In the genomic region with DNA sequence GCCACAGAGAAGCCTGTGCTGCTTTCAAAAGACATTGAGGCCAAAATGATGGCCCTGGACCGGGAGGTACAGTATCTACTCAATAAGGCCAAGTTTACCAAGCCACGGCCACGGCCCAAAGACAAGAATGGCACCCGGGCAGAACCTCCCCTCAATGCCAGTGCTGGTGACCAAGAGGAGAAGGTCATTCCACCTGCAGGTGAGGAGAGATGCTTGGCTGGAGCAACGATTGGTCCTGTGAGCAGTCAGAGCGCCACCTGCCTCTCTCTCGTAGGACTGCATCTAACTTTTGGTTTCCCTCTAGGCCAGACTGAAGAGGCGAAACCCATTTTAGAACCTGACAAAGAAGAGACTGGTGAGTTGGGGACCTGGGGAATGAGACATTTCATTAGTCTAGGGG, we compare ENCODE assay signal across 8 mouse cellular contexts. TPM values are rescaled to one million over a fixed set of nuclear protein-coding genes. Genes with fewer than 3 reads are reported as not detected.
DNase-seq lines count a peak whose midpoint lies in the region; ATAC-seq and TF ChIP-seq lines count a peak whose summit lies in the region.

No protein-coding gene starts in this region.

- H3K27me3 ChIP-seq in forebrain, embryonic 11.5 days (ENCODE audit: control insufficient read depth, insufficient read depth, low read length), result no peaks in the 10 kb centered on the region
- no peaks in the 10 kb centered on the region for H3K27me3 ChIP-seq in forebrain, embryonic 15.5 days
- no peaks in the 10 kb centered on the region for H3K27me3 ChIP-seq in liver, embryonic 12.5 days (replicated peaks)
- no peaks in the 10 kb centered on the region for H3K27me3 ChIP-seq in midbrain, embryonic 14.5 days (ENCODE audit: control insufficient read depth, insufficient read depth, low read length)

- ATAC-seq in forebrain, embryonic 11.5 days (replicated peaks; ENCODE audit: low FRiP score), result no peak
- no peak for ATAC-seq in forebrain, embryonic 15.5 days (replicated peaks)
- no peak for ATAC-seq in liver, embryonic 12.5 days
- no peak for ATAC-seq in midbrain, embryonic 14.5 days (ENCODE audit: low FRiP score, low TSS enrichment)

- H3K9me3 ChIP-seq in forebrain, embryonic 11.5 days (ENCODE audit: control insufficient read depth, low read length), result no peaks in the 10 kb centered on the region
- H3K9me3 ChIP-seq in forebrain, embryonic 15.5 days, result no peaks in the 10 kb centered on the region
- H3K9me3 ChIP-seq in liver, embryonic 12.5 days (replicated peaks), result no peaks in the 10 kb centered on the region
- H3K9me3 ChIP-seq in midbrain, embryonic 14.5 days (ENCODE audit: control insufficient read depth, low read length), result no peaks in the 10 kb centered on the region

- no peak overlapping the region for H3K9ac ChIP-seq in forebrain, embryonic 11.5 days (ENCODE audit: low read length)
- no peak overlapping the region for H3K9ac ChIP-seq in forebrain, embryonic 15.5 days (replicated peaks)
- H3K9ac ChIP-seq in liver, embryonic 12.5 days, result no peak overlapping the region
- H3K9ac ChIP-seq in midbrain, embryonic 14.5 days (replicated peaks; ENCODE audit: low read length), result no peak overlapping the region

- H3K4me2 ChIP-seq in forebrain, embryonic 11.5 days (ENCODE audit: low read depth, low read length, severe bottlenecking), result no peak overlapping the region
- no peak overlapping the region for H3K4me2 ChIP-seq in forebrain, embryonic 15.5 days (replicated peaks)
- H3K4me2 ChIP-seq in liver, embryonic 12.5 days, result no peak overlapping the region
- no peak overlapping the region for H3K4me2 ChIP-seq in midbrain, embryonic 14.5 days (ENCODE audit: low read length)

- H3K4me1 ChIP-seq in forebrain, embryonic 11.5 days (replicated peaks; ENCODE audit: control insufficient read depth, insufficient read depth, low read length), result no peaks in the 10 kb centered on the region
- H3K4me1 ChIP-seq in forebrain, embryonic 15.5 days, result no peaks in the 10 kb centered on the region
- H3K4me1 ChIP-seq in liver, embryonic 12.5 days, result no peaks in the 10 kb centered on the region
- no peaks in the 10 kb centered on the region for H3K4me1 ChIP-seq in bone marrow, adult 2 months (ENCODE audit: control insufficient read depth, insufficient read depth, low read length)
- H3K4me1 ChIP-seq in midbrain, embryonic 14.5 days (ENCODE audit: control insufficient read depth, insufficient read depth, low read length), result no peaks in the 10 kb centered on the region

- no peak overlapping the region for H3K4me3 ChIP-seq in forebrain, embryonic 11.5 days (ENCODE audit: low read depth, low read length)
- no peak overlapping the region for H3K4me3 ChIP-seq in forebrain, embryonic 15.5 days
- no peak overlapping the region for H3K4me3 ChIP-seq in liver, embryonic 12.5 days
- no peak overlapping the region for H3K4me3 ChIP-seq in bone marrow, adult 2 months (replicated peaks; ENCODE audit: control insufficient read depth, low read depth, low read length)
- no peak overlapping the region for H3K4me3 ChIP-seq in midbrain, embryonic 14.5 days (replicated peaks; ENCODE audit: low read depth, low read length)

- peak; percentile 68 for DNase-seq in forebrain, embryonic 11.5 days (ENCODE audit: low spot score)
- DNase-seq in liver, result peak; percentile 61
- DNase-seq in kidney, adult 9 months, result peak; percentile 67
- DNase-seq in midbrain, embryonic 14.5 days, result peak; percentile 73
- DNase-seq in ovary, adult 18-20 months (ENCODE audit: low spot score), result no peak

- TF ChIP-seq CTCF in bone marrow, adult 2 months (IDR thresholded peaks at IDR 0.05; ENCODE audit: control insufficient read depth, insufficient read depth, low read length), result peak; percentile 89

- no peak for TF ChIP-seq POLR2A in bone marrow, adult 2 months (IDR thresholded peaks at IDR 0.05; ENCODE audit: borderline replicate concordance, control insufficient read depth, low read depth, low read length)

- peaks cover 31% of the 10 kb centered on the region for H3K36me3 ChIP-seq in forebrain, embryonic 11.5 days (ENCODE audit: control insufficient read depth, insufficient read depth, low read length)
- peaks cover 66% of the 10 kb centered on the region for H3K36me3 ChIP-seq in forebrain, embryonic 15.5 days
- peaks cover 84% of the 10 kb centered on the region for H3K36me3 ChIP-seq in liver, embryonic 12.5 days
- peaks cover 78% of the 10 kb centered on the region for H3K36me3 ChIP-seq in midbrain, embryonic 14.5 days (ENCODE audit: control insufficient read depth, insufficient read depth, low read length)

- no peak overlapping the region for H3K27ac ChIP-seq in forebrain, embryonic 11.5 days (ENCODE audit: low read depth, low read length)
- H3K27ac ChIP-seq in forebrain, embryonic 15.5 days (replicated peaks), result no peak overlapping the region
- H3K27ac ChIP-seq in liver, embryonic 12.5 days, result no peak overlapping the region
- no peak overlapping the region for H3K27ac ChIP-seq in bone marrow, adult 2 months (ENCODE audit: control insufficient read depth, insufficient read depth, low read depth, low read length, poor library complexity)
- H3K27ac ChIP-seq in midbrain, embryonic 14.5 days (replicated peaks; ENCODE audit: low read depth, low read length), result no peak overlapping the region

- WGBS in forebrain, embryonic 11.5 days, result 67% methylated on average over 8 of the region's 8 CpGs
- 60% methylated on average over 8 of the region's 8 CpGs for WGBS in forebrain, embryonic 15.5 days
- 60% methylated on average over 8 of the region's 8 CpGs for WGBS in liver, embryonic 12.5 days (ENCODE audit: insufficient replicate concordance)
- 55% methylated on average over 8 of the region's 8 CpGs for WGBS in bone marrow, adult 2 months
- WGBS in midbrain, embryonic 14.5 days, result 61% methylated on average over 8 of the region's 8 CpGs

RNA-seq across cellular contexts. Expression of gene Slc37a4, which starts 7.4 kb away (rescaled TPM):
- polyA plus RNA-seq in forebrain, embryonic 11.5 days (2014; fragmentation: Nextera tagmentation; extraction: Ambion mirVana), result 24.8 and 24.9 TPM in 2 replicates
- polyA plus RNA-seq in forebrain, embryonic 15.5 days (2015; fragmentation: Nextera tagmentation; extraction: Ambion mirVana), result 36.1 and 37.4 TPM in 2 replicates
- 19.7 and 21.1 TPM in 2 replicates for polyA plus RNA-seq in liver, embryonic 12.5 days (2016; fragmentation: Nextera tagmentation; extraction: Ambion mirVana)
- polyA plus RNA-seq in bone marrow, adult 2 months (2011; ENCODE audit: insufficient read depth, insufficient read length, low replicate concordance, missing spikeins), result 9.8 and 16.9 TPM in 2 replicates
- polyA plus RNA-seq in midbrain, embryonic 14.5 days (2014; fragmentation: Nextera tagmentation; extraction: Ambion mirVana), result 42.9 and 46.8 TPM in 2 replicates

RNA-seq across cellular contexts. Expression of gene Hyou1, which starts 10.0 kb away (rescaled TPM):
- polyA plus RNA-seq in forebrain, embryonic 11.5 days (2014; fragmentation: Nextera tagmentation; extraction: Ambion mirVana), result 32.5 and 35.2 TPM in 2 replicates
- 21.6 and 22.0 TPM in 2 replicates for polyA plus RNA-seq in forebrain, embryonic 15.5 days (2015; fragmentation: Nextera tagmentation; extraction: Ambion mirVana)
- polyA plus RNA-seq in liver, embryonic 12.5 days (2016; fragmentation: Nextera tagmentation; extraction: Ambion mirVana), result 24.4 and 26.4 TPM in 2 replicates
- polyA plus RNA-seq in bone marrow, adult 2 months (2011; ENCODE audit: insufficient read depth, insufficient read length, low replicate concordance, missing spikeins), result 13.5 and 34.2 TPM in 2 replicates
- polyA plus RNA-seq in midbrain, embryonic 14.5 days (2014; fragmentation: Nextera tagmentation; extraction: Ambion mirVana), result 18.2 and 27.1 TPM in 2 replicates

RNA-seq across cellular contexts. Expression of gene Rps25, which starts 17.7 kb away (rescaled TPM):
- polyA plus RNA-seq in forebrain, embryonic 11.5 days (2014; fragmentation: Nextera tagmentation; extraction: Ambion mirVana), result 1,614 and 1,699 TPM in 2 replicates
- 1,070 and 1,143 TPM in 2 replicates for polyA plus RNA-seq in forebrain, embryonic 15.5 days (2015; fragmentation: Nextera tagmentation; extraction: Ambion mirVana)
- 1,783 and 1,792 TPM in 2 replicates for polyA plus RNA-seq in liver, embryonic 12.5 days (2016; fragmentation: Nextera tagmentation; extraction: Ambion mirVana)
- polyA plus RNA-seq in bone marrow, adult 2 months (2011; ENCODE audit: insufficient read depth, insufficient read length, low replicate concordance, missing spikeins), result 1,039 and 1,790 TPM in 2 replicates
- 1,282 and 1,427 TPM in 2 replicates for polyA plus RNA-seq in midbrain, embryonic 14.5 days (2014; fragmentation: Nextera tagmentation; extraction: Ambion mirVana)

RNA-seq across cellular contexts. Expression of gene Trappc4, which starts 18.1 kb away (rescaled TPM):
- 186 and 188 TPM in 2 replicates for polyA plus RNA-seq in forebrain, embryonic 11.5 days (2014; fragmentation: Nextera tagmentation; extraction: Ambion mirVana)
- 320 and 321 TPM in 2 replicates for polyA plus RNA-seq in forebrain, embryonic 15.5 days (2015; fragmentation: Nextera tagmentation; extraction: Ambion mirVana)
- polyA plus RNA-seq in liver, embryonic 12.5 days (2016; fragmentation: Nextera tagmentation; extraction: Ambion mirVana), result 77.7 and 79.9 TPM in 2 replicates
- polyA plus RNA-seq in bone marrow, adult 2 months (2011; ENCODE audit: insufficient read depth, insufficient read length, low replicate concordance, missing spikeins), result 36.9 and 50.1 TPM in 2 replicates
- 329 and 359 TPM in 2 replicates for polyA plus RNA-seq in midbrain, embryonic 14.5 days (2014; fragmentation: Nextera tagmentation; extraction: Ambion mirVana)

RNA-seq across cellular contexts. Expression of gene Vps11, which starts 27.8 kb away (rescaled TPM):
- polyA plus RNA-seq in forebrain, embryonic 11.5 days (2014; fragmentation: Nextera tagmentation; extraction: Ambion mirVana), result 32.2 and 35.7 TPM in 2 replicates
- 38.4 and 42.3 TPM in 2 replicates for polyA plus RNA-seq in forebrain, embryonic 15.5 days (2015; fragmentation: Nextera tagmentation; extraction: Ambion mirVana)
- polyA plus RNA-seq in liver, embryonic 12.5 days (2016; fragmentation: Nextera tagmentation; extraction: Ambion mirVana), result 17.0 and 19.0 TPM in 2 replicates
- polyA plus RNA-seq in bone marrow, adult 2 months (2011; ENCODE audit: insufficient read depth, insufficient read length, low replicate concordance, missing spikeins), result 17.2 and 29.6 TPM in 2 replicates
- 34.4 and 36.7 TPM in 2 replicates for polyA plus RNA-seq in midbrain, embryonic 14.5 days (2014; fragmentation: Nextera tagmentation; extraction: Ambion mirVana)
